Mouse (Mus musculus): ENCODE results near the gene Rpl3.

GRCm38 (mm10) chr15:80051782-80052181 lies 39.9 kb downstream of the Rpl3 start:
- TF ChIP-seq POLR2A (IDR thresholded peaks at IDR 0.05; ENCODE audit: low read depth, low read length): no peak
- no peak for TF ChIP-seq CTCF (IDR thresholded peaks at IDR 0.05; ENCODE audit: extremely low read depth, insufficient read length, insufficient replicate concordance, low read depth, low read length)

All from small intestine, adult 2 months (tissue).